Mouse (Mus musculus): ENCODE results near the gene Pidd1.

The Pidd1 gene

DNA sequence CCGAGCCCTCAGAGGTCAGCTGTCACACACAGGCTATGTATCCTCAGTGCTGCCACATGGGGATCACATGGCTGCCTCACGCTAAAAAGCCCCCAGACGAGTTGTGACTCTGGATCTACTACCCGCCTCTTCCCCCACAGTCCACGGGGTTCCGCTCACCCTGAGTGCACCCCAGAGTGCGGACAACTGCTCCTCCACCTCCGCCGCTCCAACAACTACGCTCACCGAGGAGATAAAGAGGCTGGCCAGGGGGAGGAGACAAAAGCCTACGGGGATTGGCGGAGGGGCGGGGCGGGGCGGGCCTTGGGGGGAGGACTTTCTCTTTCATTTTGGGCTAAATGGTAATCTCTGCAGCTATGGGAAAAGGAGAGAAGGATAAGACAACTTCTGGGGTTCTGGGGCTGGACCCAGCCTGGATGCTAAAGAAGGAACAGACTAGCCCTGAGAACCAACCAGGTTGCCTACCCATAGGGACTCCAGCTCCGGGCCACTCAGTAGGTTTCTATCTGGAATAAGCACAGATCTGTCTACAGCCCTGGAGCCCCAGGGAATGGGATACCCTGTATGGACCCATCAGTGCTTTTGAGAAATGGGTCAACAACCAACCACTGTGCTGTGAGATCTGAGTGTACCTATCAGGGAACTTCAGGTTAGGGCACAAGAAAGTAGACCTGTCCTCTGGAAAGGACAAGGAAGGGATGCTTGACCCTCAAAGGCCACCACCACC lies 8.5 kb downstream of the Pidd1 start:
- peak; percentile 77 for DNase-seq

DNA sequence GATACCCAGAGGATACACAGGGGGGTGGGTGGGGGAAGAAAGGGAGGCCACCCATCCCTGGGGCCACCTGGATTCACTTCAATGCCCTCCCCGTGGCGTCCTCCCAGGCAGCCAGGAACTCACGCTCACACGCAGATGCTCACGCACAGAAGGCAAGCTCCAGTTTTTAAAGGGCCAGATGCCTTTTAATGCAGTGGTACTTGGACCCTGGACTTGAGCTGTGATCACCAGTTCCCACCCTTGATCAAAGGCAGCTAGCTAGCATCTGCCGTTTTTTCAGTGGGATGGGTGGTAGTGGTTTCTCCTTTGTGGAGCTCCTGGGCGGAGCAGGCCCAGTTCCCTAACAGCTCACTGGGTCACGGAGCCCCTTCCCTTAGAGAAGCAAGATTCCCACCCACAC lies 9.4 kb downstream of the Pidd1 start:
- DNase-seq: peak; percentile 89

DNA sequence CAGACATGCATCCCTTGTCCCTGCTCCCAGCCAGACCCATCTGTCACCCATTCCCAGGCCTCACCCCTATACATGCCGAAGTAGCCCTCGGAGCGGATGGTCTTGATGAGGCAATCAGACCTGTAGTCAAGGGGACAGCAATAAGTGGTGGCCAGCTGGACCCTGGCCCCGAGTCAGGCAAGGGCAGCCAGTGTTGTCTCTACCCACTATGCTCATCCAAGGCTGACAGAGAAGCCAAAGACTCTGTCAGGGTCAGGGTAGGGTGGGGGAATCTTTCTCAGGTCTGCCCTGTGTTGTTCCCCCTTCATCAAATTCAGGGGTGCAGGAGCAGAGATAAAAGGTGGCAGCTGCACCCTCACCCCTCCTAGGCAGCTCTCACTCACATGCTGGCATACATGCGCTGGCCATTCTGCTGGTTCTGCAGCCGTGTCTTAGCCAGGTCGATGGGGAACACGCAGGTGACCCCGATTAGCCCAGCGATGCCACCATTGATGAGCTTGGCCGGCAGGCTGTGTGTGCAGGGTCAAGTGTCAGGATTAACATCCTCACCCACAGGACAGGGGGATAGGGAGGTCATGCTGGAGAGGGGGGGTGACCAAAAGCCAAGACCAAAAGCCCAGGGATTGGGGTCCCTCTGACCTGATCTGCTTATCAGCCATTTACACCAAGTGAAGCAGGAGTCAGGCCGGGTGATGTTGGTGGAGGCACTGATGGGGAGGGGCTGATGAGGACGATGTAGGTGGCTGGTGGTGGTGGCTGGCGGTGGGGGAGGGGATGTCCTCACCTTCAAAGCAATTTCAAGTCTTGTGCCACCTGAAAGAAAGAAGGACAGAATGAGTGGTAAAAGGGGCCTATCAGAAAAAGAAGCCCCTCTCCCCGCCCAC lies 10.1 kb downstream of the Pidd1 start:
- DNase-seq: peak; percentile 81

GRCm38 (mm10) chr7:141432741-141433516 lies 10.9 kb downstream of the Pidd1 start:
- DNase-seq: peak; percentile 97

DNA sequence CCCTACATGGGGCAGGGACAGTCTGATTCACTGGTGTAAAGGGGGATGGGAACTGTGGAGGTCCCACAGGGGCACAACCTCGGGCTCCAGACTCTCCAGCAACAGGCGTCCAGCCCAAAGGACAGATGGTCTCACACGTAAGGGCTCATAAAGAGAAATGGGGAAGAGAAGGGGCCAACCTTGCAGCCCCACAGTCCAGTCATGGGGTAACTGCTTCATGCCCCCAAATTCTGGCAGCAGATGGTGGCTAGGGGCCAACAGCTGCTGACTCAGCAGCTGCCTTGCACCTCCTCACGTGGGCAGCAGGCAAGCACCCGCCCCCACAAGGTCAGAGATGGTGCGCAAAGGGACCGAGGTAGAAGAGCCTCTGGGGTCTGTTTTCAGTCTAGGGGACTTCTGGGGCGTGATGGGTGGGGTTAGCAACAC lies 11.6 kb downstream of the Pidd1 start:
- peak; percentile 83 for DNase-seq

- peak; percentile 63 for DNase-seq
Observed at GRCm38 (mm10) chr7:141431434-141432185, 12.2 kb downstream of the Pidd1 start.

DNA sequence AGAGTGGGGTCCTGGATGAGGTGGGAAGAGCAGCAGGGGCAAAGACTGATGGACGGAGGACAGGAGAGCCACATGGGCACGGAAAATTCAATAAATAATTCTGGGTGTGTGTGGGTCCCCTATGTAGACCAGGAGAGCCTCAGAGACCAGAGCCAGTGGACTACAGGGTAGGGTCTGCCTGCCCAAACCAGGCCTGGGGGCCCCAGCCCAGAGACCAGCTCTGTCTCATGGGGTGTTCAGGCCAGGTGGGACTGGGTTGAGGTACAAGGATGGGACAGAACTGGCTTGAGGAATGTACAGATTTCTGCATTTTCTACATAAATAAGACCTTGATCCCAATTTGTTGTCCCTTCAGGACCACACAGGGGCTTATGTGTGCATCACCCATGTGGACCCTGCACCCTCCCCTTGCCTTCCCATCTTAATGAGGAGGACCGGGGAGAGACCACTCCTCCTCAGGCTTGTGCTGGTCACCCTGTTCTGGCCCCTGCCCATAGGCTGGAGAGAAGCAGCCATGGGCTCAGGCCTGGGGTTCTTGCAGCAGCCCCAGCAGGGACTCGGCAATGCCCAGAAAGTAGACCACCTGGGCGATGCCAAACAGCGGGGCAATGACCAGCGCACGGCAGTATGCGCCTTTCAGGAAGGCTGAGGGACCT lies 13.1 kb downstream of the Pidd1 start:
- DNase-seq: peak; percentile 63

DNA sequence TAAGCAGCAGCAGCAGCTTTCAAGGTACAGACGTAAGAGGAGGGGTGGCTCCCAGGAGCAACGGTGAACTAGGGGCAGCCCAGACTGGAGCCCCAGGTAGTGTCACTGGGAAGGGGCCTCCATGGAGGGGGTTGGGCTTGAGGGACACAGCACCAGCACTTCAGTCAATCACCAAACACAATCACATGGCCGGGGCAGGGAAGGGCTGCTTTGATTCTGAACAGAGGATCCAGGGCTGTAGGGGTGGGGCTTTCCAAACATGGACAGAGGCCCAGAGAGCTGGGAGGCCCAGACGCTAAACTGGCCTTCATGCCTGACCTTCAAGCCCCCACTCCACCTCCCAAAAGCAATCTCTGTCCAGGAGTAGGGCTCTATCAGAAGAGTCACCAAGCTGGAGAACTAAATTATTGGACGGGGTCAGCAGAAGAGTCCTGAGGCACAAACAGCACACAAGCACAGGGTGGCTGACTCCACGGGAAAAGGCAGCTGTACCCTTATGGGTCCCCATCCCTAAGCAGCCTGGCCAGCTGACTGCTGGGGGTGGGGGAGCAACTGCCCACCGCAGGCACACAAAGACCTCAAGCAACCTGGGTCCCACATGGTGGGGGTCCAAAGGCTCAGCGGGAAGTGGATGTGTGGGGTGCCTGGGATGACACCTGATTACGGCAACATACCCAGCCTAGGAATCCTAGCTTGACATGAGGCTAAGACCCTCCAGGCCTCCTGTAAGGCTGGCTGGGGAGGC lies 13.8 kb downstream of the Pidd1 start:
- peak; percentile 71 for DNase-seq

- peak; percentile 94 for DNase-seq
Observed at GRCm38 (mm10) chr7:141429310-141429709, 14.5 kb downstream of the Pidd1 start, which contains the start of gene Cend1. TSS of gene Cend1 (minus strand) at chr7:141429491.

GRCm38 (mm10) chr7:141428701-141429100 lies 15.1 kb downstream of the Pidd1 start:
- DNase-seq: no peak

DNA sequence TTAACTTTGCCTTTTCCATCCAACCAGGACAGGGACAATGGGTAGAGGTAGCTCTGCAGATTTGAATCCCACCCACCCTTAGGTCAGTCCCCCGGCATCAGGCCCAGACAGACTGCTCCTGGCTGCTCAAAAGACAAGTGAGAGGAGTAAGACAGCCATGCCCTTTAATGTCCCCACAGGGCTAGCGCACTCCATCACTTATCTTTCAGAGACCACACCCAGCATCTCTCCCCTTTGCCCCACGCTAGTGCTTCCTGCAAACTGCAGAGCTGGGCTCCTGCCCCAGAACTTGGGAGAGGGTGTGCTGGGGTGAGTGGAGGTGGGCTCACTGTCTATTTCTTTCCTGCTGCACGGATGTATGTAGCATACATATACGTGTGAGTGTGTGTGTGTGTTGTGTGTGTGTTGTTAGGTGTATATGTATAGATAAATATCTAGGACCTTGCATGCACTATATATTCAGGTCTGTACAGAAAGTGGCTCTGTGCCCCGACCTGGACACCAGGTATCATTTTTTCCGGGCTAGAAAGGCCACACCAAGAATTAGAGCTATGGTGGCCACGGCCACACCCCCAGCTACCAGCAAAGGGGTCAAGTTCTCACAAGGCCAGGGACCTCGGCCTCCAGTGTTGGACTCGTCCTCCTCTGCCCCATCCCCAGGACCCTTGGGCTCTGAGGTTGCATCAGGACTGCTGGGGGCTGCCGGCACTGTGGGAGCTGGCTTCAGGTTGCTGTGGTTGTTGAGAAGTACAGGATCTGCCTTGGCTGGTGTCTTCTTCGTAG lies 16.7 kb downstream of the Pidd1 start:
- DNase-seq: no peak

DNA sequence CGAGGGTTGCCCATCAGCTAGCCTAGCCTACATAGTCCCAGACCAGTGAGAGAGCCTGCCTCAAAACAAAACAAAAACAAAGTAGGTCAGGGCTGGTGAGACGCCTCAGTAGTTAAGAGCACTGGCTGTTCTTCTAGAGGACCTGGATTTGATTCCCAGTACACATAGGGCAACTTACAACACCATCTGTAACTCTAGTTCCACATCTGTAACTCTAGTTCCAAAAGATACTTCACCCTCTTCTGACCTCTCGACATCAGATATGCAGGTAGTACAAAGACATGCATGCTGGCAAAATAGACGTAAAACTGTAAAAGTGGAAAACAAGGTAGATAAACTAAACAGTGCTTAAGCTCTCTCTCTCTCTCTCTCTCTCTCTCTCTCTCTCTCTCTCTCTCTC lies 20.0 kb downstream of the Pidd1 start:
- DNase-seq: no peak

GRCm38 (mm10) chr7:141420030-141420702 lies 23.7 kb downstream of the Pidd1 start:
- no peak for DNase-seq

- DNase-seq: no peak
Observed at GRCm38 (mm10) chr7:141418970-141419369, 24.9 kb downstream of the Pidd1 start.

DNA sequence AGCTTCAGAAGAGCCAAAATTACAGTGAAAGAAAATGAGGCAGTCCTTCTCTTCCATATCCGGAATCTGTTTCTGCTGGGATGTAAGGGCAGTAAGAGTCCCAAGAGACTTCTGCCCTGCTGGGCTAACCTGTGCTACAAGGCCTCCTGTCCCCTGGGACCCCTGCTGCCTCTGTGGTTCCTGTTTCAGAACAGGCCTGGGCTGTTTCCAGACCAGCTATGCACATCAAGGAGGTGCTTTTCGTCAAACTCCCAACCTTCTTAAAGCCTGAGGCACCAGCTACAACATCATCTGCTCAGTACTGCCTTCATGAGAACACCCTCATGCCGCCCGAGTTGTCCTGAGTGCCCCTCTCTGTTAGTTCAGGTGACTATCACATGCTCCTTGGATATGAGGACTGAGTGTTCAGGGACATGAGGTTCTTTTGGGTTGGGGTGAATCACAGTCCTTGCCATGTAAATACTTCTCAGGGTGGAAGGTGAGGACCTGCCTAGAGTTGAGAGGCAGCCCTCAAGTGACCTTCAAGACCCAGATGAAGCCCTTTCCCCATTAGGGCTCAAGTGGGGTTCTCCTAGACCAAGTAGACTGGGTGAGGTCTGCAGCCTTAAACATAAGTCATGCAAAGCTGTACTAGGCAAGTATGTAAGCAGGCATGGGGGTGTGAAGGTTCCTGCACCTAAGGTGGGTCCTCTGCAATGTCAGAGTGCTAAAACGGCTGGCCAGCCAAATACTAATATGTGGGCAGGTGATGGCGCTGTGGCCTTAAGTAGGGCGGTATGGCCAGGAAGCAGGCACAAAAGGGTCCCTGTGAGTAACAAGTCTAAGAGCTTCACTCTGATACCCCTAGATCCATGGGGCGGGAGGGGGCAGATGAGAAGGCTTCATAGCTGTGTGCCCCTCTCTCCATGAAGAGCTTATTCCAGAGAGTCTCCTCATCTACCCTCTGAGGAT lies 25.8 kb downstream of the Pidd1 start:
- DNase-seq: no peak

GRCm38 (mm10) chr7:141416144-141416841 lies 27.5 kb downstream of the Pidd1 start:
- peak; percentile 55 for DNase-seq

- DNase-seq: peak; percentile 98
Observed at GRCm38 (mm10) chr7:141413809-141414584, 29.8 kb downstream of the Pidd1 start, which contains the start of gene Gatd1. TSS of gene Gatd1 (minus strand) at chr7:141414136.

Data from cerebellum, adult 9-10 months (tissue).